Mouse (Mus musculus) testis, postnatal 10 days (tissue): ENCODE data around the gene Dnaja3.
"Not testable (repeated sequence)": the region's sequence is repeated elsewhere in the genome, so short reads cannot be mapped to it uniquely, and the experiment has no call there.

ENCODE experiments used
- DNase-seq: peaks from one replicate; pipeline ENCODE4 v3.0.0; 2021; ENCODE audit warnings: low spot score

The Dnaja3 gene

DNA sequence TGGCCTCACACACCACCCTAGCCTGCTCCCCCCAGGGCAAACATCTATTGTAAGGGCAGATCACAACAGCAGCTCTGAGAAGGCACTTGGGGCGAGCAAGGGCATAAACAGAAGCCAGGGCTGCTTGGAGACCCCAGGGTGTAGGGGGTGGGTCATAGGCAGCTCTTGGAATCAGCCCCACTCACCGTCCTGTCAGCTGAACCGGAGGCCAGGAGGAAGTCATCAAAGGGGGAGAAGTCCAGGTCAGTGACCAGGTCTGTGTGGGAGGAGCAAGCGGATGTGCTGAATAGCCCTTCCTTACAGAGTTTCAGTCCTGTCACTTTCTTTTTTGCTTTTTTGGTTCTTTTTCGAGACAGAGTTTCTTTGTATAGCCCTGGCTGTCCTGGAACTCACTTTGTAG, 30.5 kb downstream of the Dnaja3 start:
- no peak for DNase-seq

- no peak for DNase-seq
Measured at GRCm38 (mm10) chr16:4674091-4674490, 34.3 kb downstream of the Dnaja3 start.

DNA sequence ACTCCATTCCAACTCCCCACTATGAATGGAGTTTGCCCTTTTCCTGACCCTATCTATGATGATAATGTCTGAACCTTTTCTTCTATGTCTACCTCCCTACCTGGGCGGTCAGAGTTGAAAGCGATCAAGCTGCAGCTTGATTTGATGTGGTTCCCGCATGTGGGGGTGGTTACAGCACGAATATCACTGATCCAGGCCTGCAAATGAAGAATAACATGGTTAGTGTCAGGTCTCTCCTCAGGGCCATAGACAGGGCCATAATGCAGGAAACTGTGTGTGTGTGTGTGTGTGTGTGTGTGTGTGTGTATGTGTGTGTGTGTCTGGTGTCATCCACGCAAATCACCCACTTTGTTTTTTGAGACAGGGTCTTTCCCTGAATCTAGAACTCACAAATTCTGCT, 37.0 kb downstream of the Dnaja3 start:
- DNase-seq = no peak

- DNase-seq = no peak
Measured at GRCm38 (mm10) chr16:4678080-4678479, 38.3 kb downstream of the Dnaja3 start.

DNA sequence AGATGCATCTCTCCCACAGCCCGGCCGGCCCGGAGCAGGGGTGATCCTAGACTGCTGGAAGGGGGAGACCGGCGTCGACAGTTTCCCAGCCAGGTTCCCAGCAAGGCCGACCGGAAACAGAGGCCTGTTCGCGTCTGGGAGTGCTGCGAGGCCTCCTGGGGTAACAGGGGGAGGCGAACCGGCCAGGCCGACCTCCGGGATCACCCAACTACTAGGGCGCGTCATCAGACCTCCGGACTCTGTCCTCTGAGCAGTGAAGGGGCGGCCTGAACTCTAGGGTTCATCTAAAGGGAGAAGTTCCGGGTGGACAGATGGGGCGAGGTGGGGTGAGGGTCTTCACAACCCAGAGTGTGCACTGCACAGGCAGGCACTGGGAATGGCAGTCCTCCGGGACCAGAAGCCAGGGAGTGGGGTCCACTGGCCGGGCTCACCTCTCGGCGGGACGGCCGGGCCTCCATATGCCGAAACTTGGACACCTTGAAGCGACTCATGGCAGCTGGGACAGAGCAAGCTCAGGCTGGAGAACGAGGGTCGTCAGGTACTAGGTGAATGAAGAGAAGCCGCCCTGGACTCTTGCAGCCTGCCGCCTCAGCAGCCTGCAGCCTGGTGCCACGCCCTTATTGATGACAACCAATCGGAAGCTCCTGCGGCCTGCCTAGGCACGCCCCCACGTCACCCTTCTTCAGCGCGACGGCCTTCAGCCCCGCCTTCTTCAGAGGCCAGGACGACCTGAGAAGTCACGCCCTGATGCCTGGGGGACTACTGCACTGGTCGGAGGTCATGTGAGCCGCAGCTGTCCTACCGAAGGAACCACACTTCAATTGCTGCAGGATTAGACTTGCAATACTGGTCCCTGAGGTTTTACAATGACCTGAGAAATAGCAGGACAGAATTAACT, 39.6 kb downstream of the Dnaja3 start, which contains the start of gene Coro7:
Gene Coro7 (minus strand): TSS at position 657 of the 898 bp plus-strand sequence.
- peak; percentile 89 for DNase-seq

DNA sequence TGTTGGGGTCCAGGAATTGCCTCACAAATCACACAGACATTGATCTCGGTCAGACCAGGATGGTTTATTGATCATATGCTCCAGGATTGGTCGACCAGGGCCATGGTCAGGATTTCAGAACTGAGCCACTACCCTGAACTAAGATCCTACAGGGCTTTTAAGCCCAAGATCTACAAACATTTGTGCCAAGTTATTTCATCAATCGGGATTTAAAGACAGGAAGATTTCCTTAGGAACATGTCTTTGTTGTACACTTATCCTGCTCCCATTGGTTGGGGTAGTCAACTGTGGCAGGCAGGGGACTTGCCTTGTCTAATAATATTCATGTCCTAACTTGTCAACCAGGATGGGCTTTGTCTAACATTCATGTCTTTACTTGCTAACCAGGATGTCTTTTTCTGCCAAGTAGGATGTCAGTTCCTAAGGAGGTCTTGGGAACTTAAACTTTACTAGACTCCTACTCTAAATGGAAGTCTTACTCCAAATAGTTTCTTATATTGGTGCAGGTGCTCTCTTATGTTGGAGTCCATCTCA, 41.2 kb downstream of the Dnaja3 start:
- DNase-seq = not testable (repeated sequence)

DNA sequence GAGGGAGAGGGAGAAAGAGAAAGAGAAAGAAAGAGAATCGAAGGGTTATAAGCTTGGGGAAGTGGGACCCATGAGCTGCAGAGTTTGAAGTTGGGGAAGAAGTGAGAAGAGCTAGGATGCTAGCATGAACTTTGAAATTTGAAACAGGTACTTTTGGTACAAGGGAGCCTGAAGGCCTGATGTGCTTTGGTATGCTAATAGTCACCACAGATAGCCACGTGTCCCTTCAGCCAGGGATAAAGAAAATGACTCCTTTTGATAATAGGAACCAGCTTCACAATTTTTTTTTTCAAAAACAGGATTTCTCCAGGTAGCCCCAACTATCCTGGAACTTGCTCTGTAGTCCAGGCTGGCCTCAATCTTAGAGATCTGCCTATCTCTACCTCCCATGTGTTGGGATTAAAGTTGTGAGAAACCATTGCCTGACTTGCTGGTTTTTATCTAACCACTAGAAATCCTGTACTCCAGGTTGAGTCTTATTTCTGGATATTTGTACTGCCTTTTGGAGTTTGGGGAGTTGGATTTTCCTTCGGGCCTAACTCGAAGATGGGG, 42.9 kb downstream of the Dnaja3 start:
- DNase-seq = no peak

DNA sequence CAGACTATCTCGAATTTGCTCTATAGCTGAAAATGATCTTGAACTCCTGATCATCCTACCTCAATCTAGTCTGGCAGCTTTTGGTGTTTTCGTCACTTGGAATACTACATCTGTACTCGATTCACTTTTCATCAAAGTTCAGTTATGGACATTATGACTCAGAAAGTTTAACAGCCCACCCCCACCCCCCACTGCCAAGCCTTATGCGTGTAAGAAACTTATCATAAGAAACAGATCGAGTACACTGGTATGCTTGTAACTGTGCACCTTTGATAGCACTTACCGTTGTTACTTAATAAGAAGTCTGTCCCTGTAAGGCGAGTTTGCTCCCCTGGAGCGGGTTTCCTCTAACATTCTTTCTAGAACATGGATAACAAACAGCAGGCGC, 43.4 kb downstream of the Dnaja3 start:
- no peak for DNase-seq

DNA sequence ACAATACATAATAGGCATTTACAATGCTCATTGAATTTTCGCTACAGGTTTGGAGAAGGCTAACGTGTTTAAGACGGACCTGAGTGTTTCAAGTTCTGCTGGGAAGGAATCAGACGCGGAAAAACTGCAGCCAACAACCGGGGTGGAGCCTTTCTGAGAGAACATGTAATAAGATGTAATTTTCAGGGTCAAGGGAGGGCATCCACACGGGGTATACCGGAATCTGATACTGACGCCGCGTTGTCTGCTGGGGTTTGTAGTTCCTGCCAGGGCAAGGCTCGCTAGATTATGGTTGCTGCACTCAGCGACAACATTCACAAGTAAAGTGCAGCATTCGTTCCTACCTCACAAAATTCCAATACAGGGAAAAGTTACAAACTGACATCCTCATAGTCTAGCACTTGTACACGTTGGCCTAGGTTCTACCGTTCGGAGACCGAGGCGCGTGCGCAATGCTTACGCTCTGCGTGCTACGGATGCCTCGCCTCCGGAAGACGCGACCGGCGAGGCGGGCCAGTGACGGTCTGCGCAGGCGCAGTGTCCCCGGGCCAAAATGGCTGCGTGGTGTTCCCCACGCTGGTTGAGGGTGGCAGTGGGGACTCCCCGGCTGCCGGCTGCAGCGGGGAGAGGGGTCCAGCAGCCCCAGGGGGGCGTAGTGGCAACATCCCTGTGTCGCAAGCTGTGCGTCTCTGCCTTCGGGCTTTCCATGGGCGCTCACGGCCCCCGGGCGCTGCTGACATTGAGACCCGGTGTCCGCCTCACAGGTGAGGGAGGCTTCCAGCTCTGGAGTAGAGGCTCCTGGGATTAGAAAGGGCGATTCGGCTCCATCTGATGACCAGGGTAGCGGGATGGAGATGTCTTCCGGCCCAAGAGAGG, 44.0 kb downstream of the Dnaja3 start:
- peak; percentile 99 for DNase-seq

- DNase-seq = no peak
Measured at GRCm38 (mm10) chr16:4684457-4684791, 44.6 kb downstream of the Dnaja3 start.

- DNase-seq = not testable (repeated sequence)
Measured at GRCm38 (mm10) chr16:4689371-4689770, 49.6 kb downstream of the Dnaja3 start.

DNA sequence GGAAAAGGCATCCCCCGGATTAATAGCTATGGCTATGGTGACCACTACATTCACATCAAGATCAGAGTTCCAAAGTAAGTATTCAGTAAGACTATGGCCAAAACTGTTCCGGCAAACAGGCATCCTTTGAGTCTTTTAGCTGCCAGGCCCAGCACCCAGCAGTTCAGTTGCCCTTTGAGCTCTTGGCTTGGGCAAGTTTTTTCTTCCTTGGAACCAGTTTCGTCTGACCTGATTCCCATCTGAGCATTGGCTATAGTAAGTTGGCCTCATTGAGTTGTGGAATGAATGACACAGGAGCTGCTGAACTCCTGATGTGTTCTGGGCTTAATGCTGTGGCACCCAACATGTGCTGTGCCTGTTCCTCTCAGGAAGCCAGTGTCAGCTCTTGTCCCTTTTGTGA, 61.4 kb downstream of the Dnaja3 start:
- DNase-seq = no peak

DNA sequence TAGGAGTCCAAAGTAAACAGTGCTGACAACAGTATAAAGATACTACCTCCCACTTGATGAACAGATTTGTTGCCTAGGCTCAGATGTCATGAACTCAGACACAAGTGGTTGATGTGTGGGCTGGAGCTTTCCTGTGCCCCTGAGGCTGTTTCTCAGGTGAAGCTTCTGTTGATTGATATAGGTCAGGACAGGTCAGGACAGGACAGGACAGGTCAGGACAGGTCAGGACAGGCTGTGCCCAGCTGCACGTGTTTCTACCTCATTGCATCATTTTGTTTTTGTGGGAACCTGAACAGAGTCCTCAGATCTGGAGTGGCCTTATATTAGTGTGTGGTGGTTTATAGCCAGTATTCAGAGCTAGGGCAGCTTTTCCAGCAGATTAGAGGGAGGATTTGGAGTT, 62.9 kb downstream of the Dnaja3 start:
- DNase-seq = no peak

DNA sequence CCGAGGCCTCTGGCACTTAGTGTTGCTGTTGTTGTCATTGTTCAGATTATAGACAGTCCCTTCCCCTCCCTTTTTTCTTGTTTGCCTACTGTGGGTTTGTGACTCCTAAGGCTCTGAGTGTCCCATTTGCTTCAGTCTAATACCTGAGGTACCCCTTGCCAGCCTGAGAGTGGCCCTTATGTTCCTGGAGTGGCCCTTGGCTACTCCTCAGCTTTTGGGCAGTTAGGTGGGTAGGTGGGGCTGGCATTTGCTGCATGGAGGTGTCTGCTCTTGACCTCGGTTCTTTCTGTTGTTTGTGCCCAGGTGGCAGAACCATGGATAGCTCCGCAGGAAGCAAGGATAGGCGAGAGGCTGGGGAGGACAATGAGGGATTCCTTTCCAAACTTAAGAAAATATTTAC, 65.8 kb downstream of the Dnaja3 start:
- no peak for DNase-seq

DNA sequence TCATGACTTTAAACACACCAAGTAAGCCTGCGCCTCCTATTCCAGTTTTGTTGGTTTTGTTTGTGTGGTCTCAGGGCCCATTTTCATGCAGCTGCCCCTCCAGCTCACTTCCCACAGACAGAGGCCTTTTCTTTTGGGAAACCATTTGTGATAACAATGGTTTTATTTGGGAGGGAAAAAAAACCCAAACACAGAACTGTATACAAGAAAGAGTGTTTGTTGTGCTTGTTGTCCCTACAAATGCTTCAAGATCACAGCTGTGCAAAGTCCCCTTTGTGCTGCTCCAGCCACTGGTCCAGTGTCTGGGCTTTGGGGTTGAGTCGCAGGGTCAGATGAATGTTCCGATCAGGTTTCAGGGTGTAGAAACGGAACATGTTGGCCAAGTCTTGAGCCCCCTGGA, 71.4 kb downstream of the Dnaja3 start:
- no peak for DNase-seq

DNA sequence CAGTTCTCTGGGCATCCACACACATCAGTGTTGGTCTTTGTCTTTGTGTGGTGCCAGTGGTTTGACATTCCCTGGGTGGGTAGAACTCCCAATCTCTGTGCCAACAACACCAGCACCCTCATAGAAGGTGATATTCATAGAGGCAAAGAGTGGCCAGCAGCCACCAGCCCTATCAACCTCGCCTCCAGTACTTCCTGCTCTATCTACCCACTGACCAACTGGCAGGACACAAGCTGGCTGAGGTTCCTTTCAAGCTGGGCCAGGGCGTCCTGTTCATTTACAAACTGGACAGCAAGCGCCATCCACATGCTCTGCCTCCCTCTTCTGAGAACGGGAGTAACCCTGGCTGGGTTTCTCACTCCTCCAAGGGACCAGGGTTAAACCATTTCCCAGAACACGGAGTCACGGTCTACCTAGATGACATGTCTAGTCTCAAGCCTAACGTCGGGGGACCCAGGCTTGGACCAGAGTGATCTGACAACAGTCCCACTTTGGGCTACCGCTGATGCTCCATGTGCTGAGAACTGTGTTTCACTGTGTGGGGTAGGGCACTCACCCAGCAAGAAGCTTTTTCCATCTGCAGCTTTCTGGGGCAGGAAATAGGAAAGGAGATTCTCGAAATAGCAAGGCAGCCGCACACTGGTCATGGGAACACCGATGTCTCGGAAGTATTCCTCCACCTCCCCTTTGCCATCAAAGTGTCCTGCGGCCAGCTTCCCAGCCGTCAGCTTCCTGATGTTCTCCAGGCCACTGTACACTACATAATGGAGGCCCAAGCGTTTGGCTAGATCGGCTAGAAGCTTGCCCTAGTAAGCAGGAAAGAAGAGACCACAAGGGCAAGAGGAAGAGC, 74.3 kb downstream of the Dnaja3 start:
- no peak for DNase-seq

DNA sequence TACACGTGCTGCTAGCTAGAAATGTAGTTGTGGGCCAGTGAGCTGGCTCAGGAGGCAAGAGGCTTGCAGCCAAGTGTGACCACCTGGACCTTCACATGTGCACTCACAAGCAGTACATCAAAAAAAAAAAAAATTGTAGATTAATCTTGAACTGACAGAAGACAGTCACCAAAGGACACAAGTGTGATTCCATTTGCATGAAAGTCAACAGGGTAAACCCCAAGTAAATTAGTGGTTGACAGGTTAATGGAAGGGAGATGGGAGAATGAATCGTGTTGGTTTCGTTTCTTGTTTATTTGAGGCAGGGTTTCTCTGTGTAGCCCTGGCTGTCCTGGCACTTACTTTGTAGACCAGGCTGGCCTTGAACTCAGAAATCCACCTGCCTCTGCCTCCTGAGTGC, 78.1 kb downstream of the Dnaja3 start:
- DNase-seq = no peak

DNA sequence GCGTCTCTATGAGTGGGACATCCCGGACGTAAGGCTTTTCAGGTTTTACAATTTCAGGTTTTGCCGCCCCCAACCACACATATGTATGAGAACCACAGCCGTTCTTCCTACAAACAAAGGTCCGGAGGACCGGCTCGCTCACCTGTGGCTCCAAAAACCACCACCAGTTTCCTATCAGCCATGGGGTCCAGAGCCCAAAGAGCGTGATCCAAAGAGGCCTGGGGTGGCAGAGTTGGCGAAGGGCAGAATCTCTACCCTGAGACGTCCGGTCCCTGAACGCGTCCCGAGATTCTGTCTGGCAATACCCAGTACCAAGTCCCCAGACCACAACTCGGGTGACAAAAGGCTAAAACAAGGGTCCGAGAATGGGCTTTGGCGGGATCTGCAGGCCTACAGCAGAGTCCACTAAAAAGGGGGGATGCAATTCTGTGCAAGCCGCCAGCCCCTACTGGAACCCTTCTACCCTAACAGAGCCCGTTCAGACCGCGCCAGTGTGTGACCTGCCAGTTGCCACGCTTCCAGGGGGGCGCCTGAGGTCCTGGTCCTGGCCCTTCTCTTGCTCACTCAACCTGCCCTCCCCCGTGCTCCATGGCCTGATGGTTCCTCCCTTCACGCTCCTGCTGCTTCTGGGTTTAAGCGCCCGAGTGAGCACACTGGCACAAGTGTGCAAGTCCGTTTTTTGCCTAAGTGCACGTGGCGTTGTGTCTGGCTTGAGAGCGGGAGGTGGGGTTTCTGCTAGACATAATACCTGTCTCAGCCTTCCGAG, 79.1 kb downstream of the Dnaja3 start, which contains the start of gene Nmral1:
Gene Nmral1 (minus strand): TSS at position 604 of the 766 bp plus-strand sequence.
- DNase-seq = peak; percentile 68

DNA sequence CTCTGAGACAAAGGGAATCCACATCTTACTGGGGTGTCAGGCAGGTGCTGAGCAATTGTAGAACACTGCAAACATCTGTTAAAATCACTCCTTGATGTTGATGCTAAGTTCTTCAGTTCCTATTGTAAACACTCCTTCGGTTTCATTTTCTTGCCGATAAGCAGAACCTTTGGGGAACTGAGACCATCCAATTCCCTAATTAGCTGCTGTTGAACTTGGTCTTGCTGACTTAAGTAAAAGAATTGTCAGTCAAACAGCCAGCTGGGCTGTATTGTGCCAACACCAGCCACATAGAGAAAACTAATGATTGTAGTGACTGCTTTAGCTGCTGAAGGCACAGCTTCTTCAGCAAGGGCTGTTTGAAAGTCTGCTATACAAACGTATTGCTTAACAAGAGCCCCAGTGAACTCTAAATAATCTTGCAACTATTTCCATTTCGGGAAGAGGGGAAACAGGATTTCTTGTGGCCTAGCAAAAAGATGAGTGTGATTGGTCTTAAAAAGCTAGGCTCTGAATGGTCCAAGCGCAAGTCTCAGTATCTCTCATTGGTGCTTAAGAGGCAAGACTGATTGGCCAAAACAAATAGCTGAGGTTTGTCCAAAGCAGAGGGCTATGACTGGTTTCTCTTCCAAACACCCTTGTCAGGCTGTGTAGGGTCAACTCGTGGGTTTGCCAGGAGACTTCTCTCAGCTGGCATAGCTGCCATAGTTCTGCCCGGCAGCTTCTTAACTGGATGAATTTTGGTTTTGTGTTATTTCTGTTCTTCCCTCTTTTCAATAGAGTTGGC, 82.5 kb downstream of the Dnaja3 start:
- no peak for DNase-seq

- DNase-seq = no peak
Measured at GRCm38 (mm10) chr16:4722915-4723209, 83.1 kb downstream of the Dnaja3 start.
